Mouse (Mus musculus) megakaryocyte, adult 5-6 weeks (primary cell): ENCODE data around the gene Gtf2f2. TPM values are rescaled to one million over a fixed set of nuclear protein-coding genes. Genes with fewer than 3 reads are reported as not detected.
"Not testable (repeated sequence)": the region's sequence is repeated elsewhere in the genome, so short reads cannot be mapped to it uniquely, and the experiment has no call there.

Source experiments
- ATAC-seq: 2 replicates; pipeline ENCODE4 v1.8.0; 2016; ENCODE audit warnings: mild to moderate bottlenecking, inconsistent platforms; ENCODE audit not compliant: poor library complexity, severe bottlenecking
- total RNA-seq, 2 experiments: library from RNA; stranded (forward) in 1 of 2; stranded (reverse) in 1 of 2; fragments of 153-499, 151-499 nt in 1 of 2; fragments of 221-1000, 200-1000 nt in 1 of 2; gene quantifications; 2 replicates each; pipeline versions ENCODE4 v1.2.3 to v1.2.4; 2015 to 2017

Gtf2f2 gene
- total RNA-seq, 2 experiments from 2014 or later: 33.9 to 42.2 TPM

DNA sequence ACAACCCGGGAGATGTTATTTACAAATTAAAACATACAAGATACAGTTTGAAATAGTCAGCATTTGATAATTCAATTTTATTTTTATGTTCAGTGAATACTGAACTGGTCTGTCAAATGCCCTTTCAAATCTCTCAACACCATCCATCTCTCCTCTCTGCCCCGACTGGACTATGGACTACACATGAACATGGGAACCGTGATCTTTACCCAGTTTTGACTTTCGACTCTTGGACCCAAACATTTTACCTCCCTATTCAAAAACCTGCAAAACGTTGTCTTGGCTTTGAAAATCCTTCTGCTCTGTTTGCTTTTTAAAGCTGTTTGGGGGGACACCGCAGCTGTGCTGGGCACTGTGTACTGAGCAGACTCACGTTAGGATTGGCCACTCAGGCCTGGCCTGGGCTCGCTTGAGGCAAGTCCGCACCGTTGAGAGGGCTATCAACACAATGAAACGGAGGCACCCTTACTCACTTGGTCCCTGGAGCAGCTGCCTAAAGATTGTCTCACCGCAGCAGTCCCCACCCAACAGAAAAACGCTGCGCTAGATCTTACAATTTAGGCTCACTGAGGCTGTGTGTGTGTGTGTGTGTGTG lies 140.8 kb downstream of the Gtf2f2 start:
- no peak for ATAC-seq

GRCm38 (mm10) chr14:75868028-75868427 lies 142.6 kb downstream of the Gtf2f2 start:
- ATAC-seq: not testable (repeated sequence)

DNA sequence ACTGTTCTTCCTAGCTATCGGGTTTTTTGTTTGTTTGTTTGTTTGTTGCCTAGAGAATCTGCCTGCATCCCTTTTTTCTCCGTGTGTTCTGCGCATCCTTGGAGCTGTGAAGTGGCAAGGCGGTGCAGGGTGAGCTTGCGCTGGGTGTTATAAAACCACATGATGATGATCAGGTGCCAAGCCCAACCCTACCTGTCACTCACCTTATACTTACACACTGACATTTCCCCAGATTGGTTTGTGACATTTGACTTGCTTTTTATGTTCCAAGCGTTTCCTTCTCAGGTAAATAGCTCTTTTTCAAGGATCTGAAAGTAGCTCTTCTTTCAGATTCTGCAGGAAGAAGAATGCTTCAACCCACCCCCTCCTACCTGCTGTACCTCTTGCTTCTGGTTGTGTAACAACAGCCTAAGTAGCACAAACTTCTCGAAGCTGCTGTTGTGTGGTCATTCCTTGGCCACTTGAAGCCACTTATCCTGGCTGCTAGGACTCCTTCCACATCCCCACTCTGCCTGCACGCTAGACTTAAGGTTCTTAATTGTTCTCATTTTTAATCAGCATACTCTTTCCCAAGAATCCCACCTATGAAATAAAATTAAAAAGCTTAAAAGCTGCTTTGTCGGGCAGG lies 143.8 kb downstream of the Gtf2f2 start:
- ATAC-seq: no peak

- ATAC-seq: peak; percentile 97
Observed at GRCm38 (mm10) chr14:75863549-75864409, 146.9 kb downstream of the Gtf2f2 start.

GRCm38 (mm10) chr14:75862701-75863100 lies 148.0 kb downstream of the Gtf2f2 start:
- no peak for ATAC-seq

DNA sequence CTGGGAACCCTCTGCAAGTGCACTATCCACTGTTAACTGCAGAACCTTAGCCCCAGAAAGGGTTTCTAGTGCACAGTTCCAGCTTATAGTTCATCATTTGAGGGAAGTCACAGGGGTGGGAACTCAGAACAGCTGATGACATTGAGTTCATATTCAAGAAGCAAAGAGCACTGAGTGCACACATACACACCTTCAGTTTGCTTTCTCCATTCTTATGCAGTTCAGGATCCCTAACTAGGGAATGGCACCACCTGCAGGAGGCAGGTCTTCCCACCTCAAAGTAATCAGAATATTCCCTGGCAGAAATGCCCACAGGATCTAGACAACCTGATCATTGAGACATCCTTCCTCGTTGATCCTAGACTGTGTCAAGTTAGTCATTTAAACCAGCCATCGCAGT lies 151.0 kb downstream of the Gtf2f2 start:
- no peak for ATAC-seq

DNA sequence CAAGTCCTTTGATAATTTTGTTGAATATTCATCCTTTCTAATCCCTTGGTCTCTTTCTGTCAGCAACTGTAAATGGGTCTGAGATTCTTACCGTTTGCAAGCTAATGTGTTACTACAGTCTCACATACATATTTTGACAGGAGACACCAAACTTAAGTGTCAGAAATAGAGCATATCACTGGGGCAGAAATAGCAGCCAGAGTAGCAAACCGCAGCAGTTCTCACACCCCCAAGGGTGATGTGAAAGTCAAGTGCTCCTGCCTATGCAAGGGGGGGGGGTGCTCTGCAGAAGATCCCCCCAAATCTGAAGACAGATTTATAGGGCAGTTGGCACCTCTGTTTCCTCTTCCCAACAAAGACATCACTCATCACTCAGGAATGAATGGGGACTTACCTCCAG lies 152.5 kb downstream of the Gtf2f2 start:
- ATAC-seq: no peak

- no peak for ATAC-seq
Observed at GRCm38 (mm10) chr14:75855263-75855992, 155.2 kb downstream of the Gtf2f2 start.

DNA sequence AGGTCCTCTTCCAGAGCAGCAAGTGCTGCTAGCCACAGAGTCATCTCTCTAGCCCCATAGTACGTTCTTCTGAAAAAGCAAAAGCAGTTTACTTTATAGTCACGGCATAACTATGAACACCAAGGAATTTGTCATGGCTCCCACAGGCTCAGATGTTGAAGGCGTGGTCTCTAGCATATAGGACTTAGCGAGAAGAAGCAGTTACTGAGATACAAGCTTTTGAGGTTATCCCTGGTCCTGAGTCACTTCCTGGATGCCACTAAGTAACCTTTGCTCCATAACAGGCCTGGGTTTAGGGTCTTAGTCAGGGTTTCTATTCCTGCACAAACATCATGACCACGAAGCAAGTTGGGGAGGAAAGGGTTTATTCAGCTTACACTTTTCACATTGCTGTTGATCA lies 158.6 kb downstream of the Gtf2f2 start:
- ATAC-seq: no peak

GRCm38 (mm10) chr14:75850819-75851218 lies 159.8 kb downstream of the Gtf2f2 start:
- no peak for ATAC-seq

GRCm38 (mm10) chr14:75849842-75850568 lies 160.7 kb downstream of the Gtf2f2 start:
- ATAC-seq: no peak

GRCm38 (mm10) chr14:75849236-75849635 lies 161.4 kb downstream of the Gtf2f2 start:
- ATAC-seq: no peak

DNA sequence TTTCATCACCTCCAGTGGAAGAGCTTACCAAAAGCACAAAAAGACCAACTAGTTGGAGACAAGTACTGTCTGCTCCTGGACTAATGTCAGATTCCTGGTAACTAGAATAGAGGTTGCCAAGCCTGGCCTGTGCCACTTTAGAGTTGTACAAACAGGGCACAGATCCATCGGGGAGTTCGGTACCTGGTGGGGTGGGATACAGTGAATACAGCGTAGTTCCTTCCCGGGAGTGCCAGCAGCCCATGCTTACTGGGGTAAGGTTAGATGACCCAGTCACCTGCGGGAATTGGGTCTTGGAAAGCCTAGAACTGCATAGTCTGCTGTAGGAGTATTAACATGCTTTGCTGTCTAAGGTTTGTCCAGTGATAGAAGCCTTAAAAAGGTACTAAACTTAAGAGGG lies 162.2 kb downstream of the Gtf2f2 start:
- ATAC-seq: no peak

GRCm38 (mm10) chr14:75847669-75848068 lies 163.0 kb downstream of the Gtf2f2 start:
- no peak for ATAC-seq

Other genes with a start within 250 kb of the Gtf2f2 start
- 19.8 and 21.6 TPM in 2 replicates for gene Slc25a30, start 223.8 kb downstream of the Gtf2f2 start, total RNA-seq (2015)
- 13.0 and 19.9 TPM in 2 replicates for gene Slc25a30, start 223.8 kb downstream of the Gtf2f2 start, total RNA-seq (2017)
- 5,508 and 5,947 TPM in 2 replicates for gene Tpt1, start 165.8 kb downstream of the Gtf2f2 start, total RNA-seq (2015)
- 1,349 and 1,387 TPM in 2 replicates for gene Tpt1, start 165.8 kb downstream of the Gtf2f2 start, total RNA-seq (2017)
- gene Kctd4, start 55.9 kb downstream of the Gtf2f2 start, total RNA-seq (2015): not detected in 2 replicates
- not detected in 2 replicates for gene Kctd4, start 55.9 kb downstream of the Gtf2f2 start, total RNA-seq (2017)
- gene Gpalpp1, start 99.9 kb upstream of the Gtf2f2 start, total RNA-seq (2015): 15.3 and 17.1 TPM in 2 replicates
- gene Gpalpp1, start 99.9 kb upstream of the Gtf2f2 start, total RNA-seq (2017): 31.9 and 35.3 TPM in 2 replicates
- 11.5 and 13.3 TPM in 2 replicates for gene Nufip1, start 100.0 kb upstream of the Gtf2f2 start, total RNA-seq (2015)
- gene Nufip1, start 100.0 kb upstream of the Gtf2f2 start, total RNA-seq (2017): 17.5 and 19.1 TPM in 2 replicates